Mouse (Mus musculus): Measurements from ENCODE around the gene Metap1. TPM values are rescaled to one million over a fixed set of nuclear protein-coding genes. Genes with fewer than 3 reads are reported as not detected.

Metap1 gene
- polyA plus RNA-seq, 1 experiment = 18.9 TPM

- WGBS = 63% methylated on average over 2 of the region's 2 CpGs
- H3K4me1 ChIP-seq (ENCODE audit: control insufficient read depth, insufficient read depth, low read length) = no peaks in the 10 kb centered on the region
- TF ChIP-seq CTCF (IDR thresholded peaks at IDR 0.05; ENCODE audit: control insufficient read depth, insufficient read depth, low read length) (no peak), POLR2A (IDR thresholded peaks at IDR 0.05; ENCODE audit: borderline replicate concordance, control insufficient read depth, low read depth, low read length) (no peak)
- H3K4me3 ChIP-seq (replicated peaks; ENCODE audit: control insufficient read depth, low read depth, low read length) = no peak overlapping the region
- H3K27ac ChIP-seq (ENCODE audit: control insufficient read depth, insufficient read depth, low read depth, low read length, poor library complexity) = no peak overlapping the region
Measured at GRCm38 (mm10) chr3:138431835-138432234, 57.5 kb downstream of the Metap1 start.

- Histone ChIP-seq H3K27ac (ENCODE audit: control insufficient read depth, insufficient read depth, low read depth, low read length, poor library complexity) (no peak overlapping the region), H3K4me1 (ENCODE audit: control insufficient read depth, insufficient read depth, low read length) (no peaks in the 10 kb centered on the region), H3K4me3 (replicated peaks; ENCODE audit: control insufficient read depth, low read depth, low read length) (no peak overlapping the region)
- 82% methylated on average over 6 of the region's 6 CpGs for WGBS
- no peak for TF ChIP-seq CTCF (IDR thresholded peaks at IDR 0.05; ENCODE audit: control insufficient read depth, insufficient read depth, low read length)
- TF ChIP-seq POLR2A (IDR thresholded peaks at IDR 0.05; ENCODE audit: borderline replicate concordance, control insufficient read depth, low read depth, low read length) = no peak
Measured at GRCm38 (mm10) chr3:138430360-138430976, 58.8 kb downstream of the Metap1 start.

- Histone ChIP-seq H3K4me1 (ENCODE audit: control insufficient read depth, insufficient read depth, low read length) (no peaks in the 10 kb centered on the region), H3K27ac (ENCODE audit: control insufficient read depth, insufficient read depth, low read depth, low read length, poor library complexity) (no peak overlapping the region), H3K4me3 (replicated peaks; ENCODE audit: control insufficient read depth, low read depth, low read length) (no peak overlapping the region)
- WGBS = 62% methylated on average over 4 of the region's 4 CpGs
- TF ChIP-seq CTCF (IDR thresholded peaks at IDR 0.05; ENCODE audit: control insufficient read depth, insufficient read depth, low read length) (no peak), POLR2A (IDR thresholded peaks at IDR 0.05; ENCODE audit: borderline replicate concordance, control insufficient read depth, low read depth, low read length) (no peak)
Measured at GRCm38 (mm10) chr3:138424247-138424646, 65.1 kb downstream of the Metap1 start.

GRCm38 (mm10) chr3:138423664-138424063 lies 65.7 kb downstream of the Metap1 start:
- Histone ChIP-seq H3K4me1 (ENCODE audit: control insufficient read depth, insufficient read depth, low read length) (no peaks in the 10 kb centered on the region), H3K4me3 (replicated peaks; ENCODE audit: control insufficient read depth, low read depth, low read length) (no peak overlapping the region), H3K27ac (ENCODE audit: control insufficient read depth, insufficient read depth, low read depth, low read length, poor library complexity) (no peak overlapping the region)
- no peak for TF ChIP-seq CTCF (IDR thresholded peaks at IDR 0.05; ENCODE audit: control insufficient read depth, insufficient read depth, low read length)
- TF ChIP-seq POLR2A (IDR thresholded peaks at IDR 0.05; ENCODE audit: borderline replicate concordance, control insufficient read depth, low read depth, low read length) = no peak
- 58% methylated on average over 2 of the region's 2 CpGs for WGBS

- TF ChIP-seq POLR2A (IDR thresholded peaks at IDR 0.05; ENCODE audit: borderline replicate concordance, control insufficient read depth, low read depth, low read length) (no peak), CTCF (IDR thresholded peaks at IDR 0.05; ENCODE audit: control insufficient read depth, insufficient read depth, low read length) (no peak)
- H3K4me3 ChIP-seq (replicated peaks; ENCODE audit: control insufficient read depth, low read depth, low read length) = no peak overlapping the region
- 96% methylated on average over 3 of the region's 3 CpGs for WGBS
- no peaks in the 10 kb centered on the region for H3K4me1 ChIP-seq (ENCODE audit: control insufficient read depth, insufficient read depth, low read length)
- no peak overlapping the region for H3K27ac ChIP-seq (ENCODE audit: control insufficient read depth, insufficient read depth, low read depth, low read length, poor library complexity)
Measured at GRCm38 (mm10) chr3:138420385-138420784, 68.9 kb downstream of the Metap1 start.

GRCm38 (mm10) chr3:138419369-138419768 lies 69.9 kb downstream of the Metap1 start:
- WGBS = 21% methylated on average over 6 of the region's 6 CpGs
- Histone ChIP-seq H3K27ac (ENCODE audit: control insufficient read depth, insufficient read depth, low read depth, low read length, poor library complexity) (no peak overlapping the region), H3K4me1 (ENCODE audit: control insufficient read depth, insufficient read depth, low read length) (no peaks in the 10 kb centered on the region), H3K4me3 (replicated peaks; ENCODE audit: control insufficient read depth, low read depth, low read length) (no peak overlapping the region)
- no peak for TF ChIP-seq CTCF (IDR thresholded peaks at IDR 0.05; ENCODE audit: control insufficient read depth, insufficient read depth, low read length)
- no peak for TF ChIP-seq POLR2A (IDR thresholded peaks at IDR 0.05; ENCODE audit: borderline replicate concordance, control insufficient read depth, low read depth, low read length)

GRCm38 (mm10) chr3:138415121-138415690 lies 74.1 kb downstream of the Metap1 start, which contains the start of gene Adh4:
Adh4 (plus strand) TSS chr3:138415466.
- TF ChIP-seq POLR2A (IDR thresholded peaks at IDR 0.05; ENCODE audit: borderline replicate concordance, control insufficient read depth, low read depth, low read length) (no peak), CTCF (IDR thresholded peaks at IDR 0.05; ENCODE audit: control insufficient read depth, insufficient read depth, low read length) (no peak)
- Histone ChIP-seq H3K27ac (ENCODE audit: control insufficient read depth, insufficient read depth, low read depth, low read length, poor library complexity) (no peak within 1 kb of the TSS), H3K4me1 (ENCODE audit: control insufficient read depth, insufficient read depth, low read length) (no peaks in the 10 kb centered on the region), H3K4me3 (replicated peaks; ENCODE audit: control insufficient read depth, low read depth, low read length) (no peak within 1 kb of the TSS)
- WGBS = 80% methylated on average over 6 of the region's 6 CpGs

GRCm38 (mm10) chr3:138410211-138410610 lies 79.1 kb downstream of the Metap1 start:
- WGBS = 85% methylated on average over 3 of the region's 3 CpGs
- no peak overlapping the region for H3K4me3 ChIP-seq (replicated peaks; ENCODE audit: control insufficient read depth, low read depth, low read length)
- no peak overlapping the region for H3K27ac ChIP-seq (ENCODE audit: control insufficient read depth, insufficient read depth, low read depth, low read length, poor library complexity)
- no peak for TF ChIP-seq CTCF (IDR thresholded peaks at IDR 0.05; ENCODE audit: control insufficient read depth, insufficient read depth, low read length)
- no peak for TF ChIP-seq POLR2A (IDR thresholded peaks at IDR 0.05; ENCODE audit: borderline replicate concordance, control insufficient read depth, low read depth, low read length)
- no peaks in the 10 kb centered on the region for H3K4me1 ChIP-seq (ENCODE audit: control insufficient read depth, insufficient read depth, low read length)

Data from bone marrow, adult 2 months (tissue).